Mouse (Mus musculus): ENCODE data around the gene Gmeb2. TPM values are rescaled to one million over a fixed set of nuclear protein-coding genes. Genes with fewer than 3 reads are reported as not detected.

The Gmeb2 gene
- total RNA-seq, 2 experiments from 2014 or later, result 11.5 to 13.3 TPM

Other genes starting within 250 kb of the Gmeb2 start
- under 1 TPM in 1 of 2 experiments, not detected in 1; 0.17 TPM for gene Chrna4, start 244.5 kb downstream of the Gmeb2 start, total RNA-seq (2021)
- under 1 TPM in 1 of 2 experiments, not detected in 1; 0.22 TPM for gene Kcnq2, start 152.7 kb downstream of the Gmeb2 start, total RNA-seq (2021)
- gene Eef1a2, start 131.0 kb downstream of the Gmeb2 start, total RNA-seq (2021), result 1,000 to 10,000 TPM in 1 of 2 experiments, 100 to 1,000 TPM in 1; 981 to 1,021 TPM
- gene Ppdpf, start 100.8 kb downstream of the Gmeb2 start, total RNA-seq (2021), result 10 to 100 TPM; 45.2 to 49.2 TPM
- gene Ptk6, start 85.2 kb downstream of the Gmeb2 start, total RNA-seq (2021), result not detected
- under 1 TPM; 0.17 to 0.61 TPM for gene Srms, start 74.8 kb downstream of the Gmeb2 start, total RNA-seq (2021)
- gene Fndc11, start 68.0 kb downstream of the Gmeb2 start, total RNA-seq (2021), result under 1 TPM in 1 of 2 experiments, not detected in 1; 0.20 TPM
- gene Helz2, start 46.0 kb downstream of the Gmeb2 start, total RNA-seq (2021), result 10 to 100 TPM; 12.8 to 12.9 TPM
- under 1 TPM in 1 of 2 experiments, not detected in 1; 0.24 TPM for gene Stmn3, start 26.5 kb upstream of the Gmeb2 start, total RNA-seq (2021)
- gene Rtel1, start 31.7 kb upstream of the Gmeb2 start, total RNA-seq (2021), result 10 to 100 TPM; 15.8 to 18.5 TPM
- 10 to 100 TPM; 21.0 to 21.4 TPM for gene Zgpat, start 76.9 kb upstream of the Gmeb2 start, total RNA-seq (2021)
- 10 to 100 TPM; 43.9 to 44.0 TPM for gene Arfrp1, start 77.4 kb upstream of the Gmeb2 start, total RNA-seq (2021)
- 1 to 10 TPM; 7.9 to 8.7 TPM for gene Lime1, start 92.0 kb upstream of the Gmeb2 start, total RNA-seq (2021)
- 10 to 100 TPM; 13.8 to 14.4 TPM for gene Zbtb46, start 171.4 kb upstream of the Gmeb2 start, total RNA-seq (2021)
- gene Abhd16b, start 205.2 kb upstream of the Gmeb2 start, total RNA-seq (2021), result not detected
- gene Tpd52l2, start 209.1 kb upstream of the Gmeb2 start, total RNA-seq (2021), result 10 to 100 TPM; 63.4 to 68.9 TPM
- gene Dnajc5, start 232.4 kb upstream of the Gmeb2 start, total RNA-seq (2021), result 10 to 100 TPM; 81.4 to 83.8 TPM

Measured in heart, postnatal 14 days (tissue).